Mouse (Mus musculus) spleen, postnatal 10 days (tissue): ENCODE data around the gene Ccdc97.

Experiments
- DNase-seq, 2 experiments: peaks; one replicate each; pipeline ENCODE4 v3.0.0; 2021 to 2022; ENCODE audit warnings: low spot score in 2 of 2

Ccdc97 gene

DNA sequence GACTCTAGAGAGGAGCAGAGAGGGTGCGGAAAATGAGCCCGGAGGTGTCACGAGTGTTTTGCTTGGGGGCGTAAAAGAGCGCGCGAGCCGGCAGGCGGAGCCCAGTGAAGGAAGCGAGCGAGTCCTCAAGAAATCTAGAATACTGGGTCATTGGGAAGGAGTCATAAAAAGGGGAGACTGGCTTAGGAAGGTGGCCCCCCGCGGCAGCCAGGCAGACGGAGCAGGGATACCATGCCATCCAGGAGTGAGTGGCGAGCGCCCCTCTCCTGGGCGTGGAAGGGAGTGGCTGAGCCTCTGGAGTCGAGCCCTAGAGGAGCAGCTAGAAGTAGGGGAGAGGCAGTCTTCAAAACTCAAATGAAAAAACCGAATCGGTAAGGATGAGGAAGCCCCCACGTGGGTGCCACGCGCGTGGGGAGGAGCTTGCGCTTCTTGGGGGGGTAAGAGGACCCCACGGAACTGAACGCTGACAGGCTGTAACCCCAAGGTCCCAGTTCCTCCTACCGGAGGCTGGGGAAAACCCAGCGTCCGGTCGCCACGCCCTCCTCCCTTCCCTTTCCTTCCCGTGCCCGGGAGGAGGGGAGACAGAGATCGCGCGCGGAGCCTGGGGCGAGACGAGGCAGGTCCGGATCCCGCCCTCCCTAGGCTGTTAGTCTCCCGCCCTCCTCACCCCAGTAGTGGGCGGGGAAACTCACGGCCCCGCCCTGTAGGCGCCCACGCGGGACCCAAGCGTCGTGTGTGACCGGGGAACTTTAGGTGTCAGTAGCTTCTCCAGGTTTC, 29.9 kb downstream of the Ccdc97 start:
- peak; percentile 76 to 86 for DNase-seq

DNA sequence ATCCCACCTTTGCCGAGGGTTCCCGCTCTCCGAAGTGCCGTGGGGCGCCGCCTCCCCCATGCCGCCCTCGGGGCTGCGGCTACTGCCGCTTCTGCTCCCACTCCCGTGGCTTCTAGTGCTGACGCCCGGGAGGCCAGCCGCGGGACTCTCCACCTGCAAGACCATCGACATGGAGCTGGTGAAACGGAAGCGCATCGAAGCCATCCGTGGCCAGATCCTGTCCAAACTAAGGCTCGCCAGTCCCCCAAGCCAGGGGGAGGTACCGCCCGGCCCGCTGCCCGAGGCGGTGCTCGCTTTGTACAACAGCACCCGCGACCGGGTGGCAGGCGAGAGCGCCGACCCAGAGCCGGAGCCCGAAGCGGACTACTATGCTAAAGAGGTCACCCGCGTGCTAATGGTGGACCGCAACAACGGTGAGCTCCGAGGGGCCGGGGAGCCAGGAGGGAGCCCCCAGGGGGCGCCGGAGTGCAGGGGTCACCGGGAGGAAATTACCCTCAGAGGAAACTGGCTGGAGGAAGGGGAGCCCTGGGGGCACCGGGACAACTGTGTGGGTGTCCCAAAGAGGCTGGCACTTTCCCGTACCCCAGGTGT, 31.0 kb downstream of the Ccdc97 start:
- DNase-seq, result peak; percentile 81 to 85

DNA sequence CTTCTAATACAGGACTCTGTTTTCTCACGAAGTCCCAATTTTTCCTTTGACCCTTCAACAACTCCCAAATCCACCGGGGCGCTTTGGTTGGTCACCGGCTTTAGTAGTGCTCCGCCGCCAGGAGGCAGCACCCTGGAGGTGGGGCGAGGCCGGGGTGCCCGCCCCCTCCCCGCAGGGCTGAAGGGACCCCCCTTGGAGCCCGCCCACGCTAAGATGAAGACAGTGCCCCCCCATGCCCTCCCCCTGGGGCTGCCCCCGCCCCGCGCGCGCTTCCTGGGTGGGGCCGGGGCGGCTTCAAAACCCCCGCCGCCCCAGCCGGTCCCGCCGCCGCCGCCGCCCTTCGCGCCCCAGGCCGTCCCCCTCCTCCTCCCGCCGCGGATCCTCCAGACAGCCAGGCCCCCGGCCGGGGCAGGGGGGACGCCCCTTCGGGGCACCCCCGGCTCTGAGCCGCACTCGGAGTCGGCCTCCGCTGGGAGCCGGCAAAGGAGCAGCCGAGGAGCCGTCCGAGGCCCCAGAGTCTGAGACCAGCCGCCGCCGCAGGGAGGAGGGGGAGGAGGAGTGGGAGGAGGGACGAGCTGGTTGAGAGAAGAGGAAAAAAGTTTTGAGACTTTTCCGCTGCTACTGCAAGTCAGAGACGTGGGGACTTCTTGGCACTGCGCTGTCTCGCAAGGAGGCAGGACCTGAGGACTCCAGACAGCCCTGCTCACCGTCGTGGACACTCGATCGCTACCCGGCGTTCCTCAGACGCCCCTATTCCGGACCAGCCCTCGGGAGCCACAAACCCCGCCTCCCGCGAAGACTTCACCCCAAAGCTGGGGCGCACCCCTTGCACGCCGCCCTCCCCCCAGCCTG, 32.0 kb downstream of the Ccdc97 start, which contains the start of gene Tgfb1:
Gene Tgfb1 (plus strand): TSS at position 323 of the 852 bp plus-strand sequence.
- DNase-seq, result peak; percentile 87 to 91

DNA sequence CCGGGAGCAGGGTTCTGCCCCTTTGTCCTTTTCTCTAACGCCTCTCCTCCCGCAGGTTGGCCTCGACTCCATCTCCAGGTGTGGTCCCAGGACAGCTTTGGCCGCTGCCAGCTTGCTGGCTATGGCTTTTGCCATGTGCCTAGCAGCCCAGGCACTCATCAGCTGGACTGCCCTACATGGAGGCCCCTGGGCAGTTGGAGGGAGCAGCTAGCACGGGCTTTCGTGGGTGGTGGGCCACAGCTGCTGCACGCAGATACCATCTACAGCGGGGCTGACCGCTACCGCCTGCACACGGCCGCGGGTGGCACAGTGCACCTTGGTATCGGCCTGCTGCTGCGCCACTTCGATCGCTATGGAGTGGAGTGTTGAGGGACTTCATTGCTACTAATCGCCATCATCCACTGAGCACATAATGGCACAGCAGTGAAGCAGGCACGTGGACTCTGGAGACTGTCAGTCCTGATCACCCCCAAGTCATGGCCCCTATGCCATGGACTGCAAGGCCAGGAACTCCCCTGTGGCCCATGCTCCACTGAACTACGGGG, 32.9 kb downstream of the Ccdc97 start:
- peak in 1 of 2 experiments; percentile 40 for DNase-seq

DNA sequence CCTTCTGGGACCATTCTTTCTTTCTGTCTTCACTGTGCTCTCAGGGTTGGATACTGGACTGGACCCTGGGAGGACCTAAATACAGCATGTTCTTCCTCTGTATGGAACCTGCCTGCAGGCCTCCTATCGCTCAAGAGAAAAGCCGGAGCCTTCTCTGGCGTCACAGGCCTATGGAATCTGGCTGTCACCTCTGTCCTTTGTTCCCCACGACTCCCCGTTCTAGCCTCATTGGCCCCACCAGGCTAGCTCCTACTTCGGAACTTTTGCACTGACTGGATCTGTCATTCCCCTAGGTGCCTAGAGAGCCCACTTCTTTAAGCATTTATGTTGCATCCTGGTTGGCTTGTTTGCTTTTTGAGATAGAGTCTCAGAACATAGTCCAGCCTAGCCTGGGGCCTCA, 34.2 kb downstream of the Ccdc97 start:
- DNase-seq, result no peak

DNA sequence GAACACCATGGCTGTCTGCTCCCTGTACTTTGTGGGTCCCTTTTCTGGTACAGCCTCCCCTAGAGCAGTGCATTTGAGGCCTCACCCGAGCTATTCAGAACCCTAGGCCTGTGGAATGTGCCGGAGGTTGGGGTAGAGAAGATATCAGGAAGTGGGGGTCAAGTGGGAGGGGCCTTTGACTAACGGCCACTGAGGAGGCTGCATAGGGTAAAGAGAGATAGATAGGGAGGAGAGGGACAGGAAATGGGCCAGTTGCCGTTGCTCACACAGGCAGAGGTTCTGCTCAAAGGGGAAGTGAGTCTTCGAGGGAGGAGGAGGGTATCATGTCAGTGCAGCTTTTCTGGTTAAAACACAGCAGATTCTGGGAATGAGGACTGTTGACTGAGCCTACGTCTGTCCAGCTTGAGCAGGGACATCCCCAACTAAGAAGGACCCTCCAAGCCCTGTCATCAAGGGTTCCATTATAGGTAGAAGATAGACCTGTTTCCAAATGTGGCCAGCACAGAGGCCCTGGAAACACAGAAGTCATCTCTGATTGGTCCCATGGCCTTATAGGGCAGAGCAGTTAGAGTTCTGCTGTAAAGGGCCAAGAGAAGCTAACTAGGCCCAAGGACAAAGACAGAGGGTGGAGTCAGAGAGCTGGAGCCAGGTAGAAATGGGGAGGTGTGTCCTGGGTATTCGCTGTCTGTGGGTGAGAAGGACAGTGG, 35.3 kb downstream of the Ccdc97 start:
- DNase-seq, result peak; percentile 38 to 74

DNA sequence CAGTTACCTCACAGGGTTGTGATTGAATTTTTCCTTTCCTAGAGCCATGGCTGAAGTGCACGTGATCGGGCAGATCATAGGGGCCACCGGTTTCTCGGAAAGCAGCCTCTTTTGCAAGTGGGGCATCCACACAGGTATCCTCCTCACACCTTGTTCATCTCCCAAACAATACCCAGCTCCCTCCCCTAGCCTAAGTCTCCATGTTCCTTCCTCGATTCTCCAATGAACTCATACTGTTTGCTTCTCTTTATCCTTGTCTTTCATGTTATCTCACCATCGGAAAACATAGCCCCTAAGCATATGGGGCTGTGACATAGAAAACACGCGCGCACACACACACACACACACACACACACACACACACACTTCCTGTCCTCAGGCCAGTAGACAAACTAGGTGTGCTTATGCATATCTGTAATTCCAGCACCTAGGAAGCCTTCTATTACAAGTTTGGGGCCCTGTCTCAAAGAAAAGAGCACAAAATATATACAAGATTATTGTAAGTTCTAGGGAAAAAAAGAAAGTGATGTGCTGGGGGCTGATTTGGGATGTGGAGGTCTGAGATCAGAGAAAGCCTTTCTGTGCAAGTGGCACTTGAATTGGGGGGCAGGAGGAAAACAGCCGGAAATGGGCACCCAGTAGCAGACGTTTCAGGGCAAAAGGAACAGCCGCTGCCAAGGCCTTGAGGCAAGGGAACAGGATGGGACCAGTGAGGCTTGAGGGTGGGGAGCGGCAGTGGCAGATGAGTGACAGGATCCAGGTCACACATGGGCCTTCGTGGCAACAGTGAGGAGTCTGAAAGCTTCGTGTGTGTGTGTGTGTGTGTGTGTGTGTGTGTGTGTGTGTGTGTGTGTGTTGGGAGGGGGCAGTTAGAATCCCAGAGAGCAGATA, 37.3 kb downstream of the Ccdc97 start:
- peak in 1 of 2 experiments; percentile 47 for DNase-seq

DNA sequence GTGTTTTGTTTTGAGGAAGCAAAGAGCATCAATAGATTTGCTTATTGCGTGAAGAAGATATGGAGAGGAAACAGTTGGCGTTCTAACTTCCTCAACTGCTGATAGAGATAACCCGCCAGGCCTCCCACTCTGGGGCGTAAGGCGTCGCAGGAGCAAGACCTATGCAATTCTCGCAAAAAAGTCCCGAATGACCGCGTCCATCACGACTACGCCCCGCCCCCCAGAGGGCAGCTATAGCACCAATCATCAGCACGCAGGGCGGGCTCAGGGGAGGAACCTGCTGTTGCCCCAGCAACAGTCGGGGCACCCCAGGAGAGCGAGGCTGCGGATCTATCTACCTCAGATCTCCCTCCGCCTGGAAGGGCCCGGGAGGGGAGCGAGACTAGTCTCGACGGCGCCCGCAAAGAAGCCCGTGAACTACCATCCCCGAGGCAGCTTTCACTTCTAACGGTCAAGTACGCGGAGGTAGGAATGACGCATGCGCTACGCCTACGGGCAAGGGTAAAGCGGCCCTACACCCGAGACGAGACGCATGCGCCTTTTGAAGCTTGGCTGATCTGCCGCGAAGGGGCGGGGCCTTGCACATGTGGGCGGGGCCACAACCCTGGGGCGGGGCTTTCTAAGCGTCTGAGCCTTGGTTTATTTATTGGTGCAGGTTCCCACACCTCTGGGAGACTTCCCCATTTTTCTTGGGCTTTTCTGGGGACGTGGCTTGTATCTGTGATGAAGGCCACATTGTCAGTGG, 38.2 kb downstream of the Ccdc97 start, which contains the start of gene B9d2:
Gene B9d2 (plus strand): TSS at position 267 of the 745 bp plus-strand sequence.
- peak; percentile 99 to 100 for DNase-seq

DNA sequence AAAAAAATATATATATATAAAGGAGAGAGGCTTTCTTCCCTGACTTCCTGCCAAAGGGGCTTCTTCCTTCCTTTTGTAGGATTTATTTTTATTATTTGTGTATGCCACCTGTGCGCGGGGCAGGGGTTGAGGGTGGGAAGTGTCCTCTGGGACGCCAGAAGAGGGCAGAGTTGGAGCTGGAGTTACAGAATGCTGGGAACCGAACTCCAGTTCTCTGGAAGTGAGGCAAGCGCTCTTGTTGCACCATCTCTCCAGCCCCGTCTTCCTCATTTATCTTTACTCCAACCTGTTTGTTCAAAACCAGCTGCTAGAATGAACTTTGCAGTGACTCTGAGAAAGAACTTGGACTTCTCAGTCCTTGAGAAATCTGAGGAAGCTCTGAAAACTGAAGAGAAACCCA, 38.9 kb downstream of the Ccdc97 start:
- peak in 1 of 2 experiments; percentile 46 for DNase-seq

DNA sequence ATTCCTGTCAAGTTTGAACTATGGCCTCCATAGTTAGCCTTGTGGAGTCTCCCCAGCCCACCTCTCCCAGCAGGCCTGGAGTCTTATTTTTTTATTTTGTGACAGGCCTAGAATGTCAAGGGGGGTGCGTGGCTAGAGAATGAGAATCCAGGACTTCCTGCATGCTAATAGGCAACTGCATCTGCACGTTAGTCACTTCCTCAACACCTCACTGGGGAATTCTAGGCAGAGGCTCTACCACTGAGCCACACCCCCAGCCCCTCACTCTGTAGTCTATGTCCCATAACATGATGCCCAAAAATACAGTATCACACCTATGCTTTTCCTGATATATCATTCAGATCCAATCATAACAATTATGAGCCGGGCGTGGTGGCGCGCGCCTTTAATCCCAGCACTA, 41.9 kb downstream of the Ccdc97 start:
- no peak for DNase-seq

DNA sequence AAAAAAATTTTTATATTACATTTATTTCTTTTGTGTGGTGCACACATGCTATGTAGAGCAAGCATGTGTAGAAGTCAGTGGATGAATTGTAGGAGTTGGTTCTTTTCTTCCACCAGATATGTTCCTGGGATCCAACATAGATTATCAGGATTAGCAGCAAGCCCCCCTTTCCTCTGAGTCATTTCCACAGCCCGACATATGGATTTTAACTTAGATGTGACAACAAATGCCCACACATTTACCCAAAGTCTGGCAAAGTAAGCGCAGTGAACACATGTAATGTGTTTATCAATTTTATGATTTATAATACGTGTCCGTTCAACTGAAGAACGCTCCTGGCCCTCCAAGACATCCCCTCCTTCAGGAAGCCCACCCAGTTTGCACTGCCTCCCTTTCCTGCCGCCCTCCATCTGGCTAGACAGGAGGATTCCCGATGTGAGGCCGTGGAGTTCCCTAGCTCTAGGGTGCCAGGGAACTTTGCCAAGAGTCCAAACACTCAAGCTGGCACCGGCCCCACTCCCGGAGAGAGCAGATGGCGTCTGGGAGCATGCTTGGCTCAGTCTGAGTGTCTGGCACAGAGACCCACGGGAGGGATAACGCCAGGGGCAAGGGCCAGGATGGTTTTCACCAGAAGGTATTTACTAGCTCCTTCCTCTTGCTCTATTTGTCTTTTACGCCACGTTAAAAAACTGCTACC, 42.7 kb downstream of the Ccdc97 start:
- DNase-seq, result no peak

DNA sequence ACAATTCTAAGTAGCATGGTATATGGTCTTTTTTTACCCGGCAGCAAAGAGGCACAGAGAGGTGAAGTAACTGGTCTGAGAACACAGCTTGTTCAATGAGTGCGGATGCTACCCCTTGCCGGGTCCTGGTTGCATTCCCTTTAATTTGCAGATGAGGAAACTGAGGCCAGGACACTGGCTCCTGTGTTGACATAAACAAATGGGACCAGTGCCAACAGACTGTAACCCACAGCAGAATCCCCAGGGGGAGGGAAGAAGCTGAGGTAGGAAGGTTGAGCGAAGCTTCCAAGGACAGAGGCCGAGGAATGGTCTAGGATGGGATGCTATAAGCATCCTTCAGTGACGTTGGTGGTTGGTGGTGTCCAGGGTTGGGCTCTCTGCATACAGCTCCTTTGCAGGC, 43.5 kb downstream of the Ccdc97 start:
- DNase-seq, result no peak

DNA sequence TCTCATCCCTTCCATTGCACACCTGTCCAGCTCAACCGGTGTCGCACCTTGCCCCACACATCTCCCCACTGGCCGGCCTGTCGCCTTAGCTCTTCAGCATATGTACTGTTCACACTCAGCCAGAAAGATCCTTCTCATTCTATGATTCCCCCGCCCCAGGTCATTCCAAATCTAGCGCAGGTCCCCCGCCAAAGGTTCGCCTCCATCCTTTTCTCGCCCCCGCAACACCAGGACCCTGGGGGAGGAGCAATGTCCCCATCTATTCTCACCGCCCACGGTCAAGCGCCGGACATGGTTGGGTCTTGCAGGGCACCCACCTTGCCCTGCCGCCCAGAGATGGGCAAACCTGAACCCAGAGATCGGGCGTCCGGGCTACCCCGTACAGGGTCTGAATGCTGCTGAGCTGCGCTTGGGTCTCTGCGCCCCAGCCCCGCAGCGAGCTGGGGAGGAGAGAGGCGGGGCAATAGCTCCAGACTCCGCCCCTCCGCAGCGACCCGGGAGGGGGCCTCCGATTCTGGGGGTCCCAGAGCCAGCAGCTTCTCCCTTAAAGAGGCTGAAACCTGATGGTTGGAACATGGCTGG, 44.1 kb downstream of the Ccdc97 start, which contains the start of gene Tmem91:
Gene Tmem91 (minus strand): TSS at position 448 of the 582 bp plus-strand sequence.
- no peak for DNase-seq

DNA sequence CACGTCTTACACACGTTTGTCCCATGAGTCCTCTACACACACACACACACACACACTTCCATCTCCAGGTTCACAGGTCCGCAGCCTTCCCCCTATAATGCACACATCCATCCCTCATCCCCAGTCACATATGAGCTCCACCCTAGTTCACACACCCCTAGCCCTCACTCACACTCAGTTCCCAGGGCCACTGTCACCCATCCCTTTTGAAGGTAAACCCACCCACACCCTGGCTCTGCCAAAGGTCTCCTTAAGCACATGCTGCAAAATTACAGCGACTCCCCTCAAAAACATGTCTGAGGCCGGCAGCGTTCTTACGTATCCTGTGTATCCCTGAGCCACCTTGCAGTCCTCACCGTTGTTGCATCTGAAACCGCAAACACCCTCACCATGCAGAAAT, 44.6 kb downstream of the Ccdc97 start:
- DNase-seq, result no peak

DNA sequence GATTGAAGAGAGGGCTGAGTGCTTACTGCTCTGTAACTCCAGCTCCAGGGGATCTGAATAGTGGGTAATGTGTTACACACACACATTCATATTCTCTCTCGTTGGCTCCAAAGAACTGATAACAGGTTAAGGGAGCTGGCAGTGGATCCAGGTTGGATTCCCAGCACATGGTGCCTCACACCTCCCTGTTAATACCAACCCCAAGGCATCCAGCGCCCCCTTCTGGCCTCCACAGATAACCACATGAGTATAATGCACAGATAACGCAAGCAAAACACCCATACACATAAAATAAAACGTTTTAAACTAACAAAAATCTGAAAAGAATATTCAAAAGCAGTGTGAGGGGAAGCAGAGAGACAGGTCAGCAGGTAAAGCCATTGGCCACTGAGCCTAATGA, 46.4 kb downstream of the Ccdc97 start:
- DNase-seq, result no peak

DNA sequence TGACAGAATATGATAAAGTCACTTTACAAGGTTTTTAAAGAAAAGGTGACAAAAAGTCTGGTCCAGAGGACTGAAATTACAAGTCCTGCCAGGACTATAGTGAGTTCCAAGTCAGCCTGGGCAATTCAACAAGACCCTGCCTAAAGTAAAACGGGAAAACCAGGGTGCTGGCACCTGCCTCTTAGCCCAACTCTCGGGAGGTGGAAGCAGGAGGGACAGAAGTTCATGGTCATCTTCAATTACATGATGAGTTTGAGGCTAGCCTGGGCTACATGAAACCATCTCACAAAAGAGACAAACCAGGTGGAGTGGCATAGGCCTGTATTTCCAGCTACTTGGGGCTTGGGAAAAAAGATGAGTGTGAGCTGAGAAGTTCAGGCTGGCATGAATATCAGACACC, 47.2 kb downstream of the Ccdc97 start:
- DNase-seq, result no peak

DNA sequence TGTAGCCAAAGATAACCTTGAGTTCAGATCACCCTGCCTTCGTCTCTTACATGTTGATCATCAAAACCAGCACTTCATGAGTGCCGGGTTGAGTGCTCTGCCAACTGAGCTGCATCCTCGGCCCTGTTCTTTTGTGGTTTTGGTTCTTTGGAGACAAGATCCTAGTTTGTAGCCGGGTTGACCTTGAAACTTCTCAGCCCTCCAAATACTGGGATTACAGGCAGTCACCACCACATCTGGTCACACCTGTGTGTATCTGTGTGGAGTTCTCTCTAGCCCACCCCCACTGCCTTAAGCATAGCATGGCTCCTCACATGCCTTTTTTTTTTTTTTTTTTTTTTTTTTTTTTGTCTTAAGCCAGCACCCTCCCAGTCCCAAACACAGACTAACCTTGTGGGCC, 48.8 kb downstream of the Ccdc97 start:
- no peak for DNase-seq

DNA sequence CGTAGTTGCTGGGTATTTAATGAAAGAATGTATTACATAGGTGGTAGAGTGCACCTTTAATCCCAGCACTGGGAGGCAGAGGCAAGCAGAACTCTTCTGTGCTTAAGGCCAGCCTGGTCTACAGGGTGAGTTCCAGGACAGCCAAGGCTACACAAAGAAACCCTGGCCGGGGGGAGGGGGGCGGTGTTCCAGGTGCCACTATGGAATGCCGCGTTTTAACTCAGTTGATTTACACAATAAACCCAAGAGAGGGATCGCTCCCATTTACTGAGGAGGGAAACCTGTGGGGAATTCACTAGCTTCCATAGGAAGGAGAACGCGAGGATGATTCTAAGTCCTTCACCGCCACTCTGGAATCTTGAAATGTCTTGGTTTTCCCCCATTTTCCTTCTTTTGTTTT, 49.3 kb downstream of the Ccdc97 start:
- DNase-seq, result no peak

DNA sequence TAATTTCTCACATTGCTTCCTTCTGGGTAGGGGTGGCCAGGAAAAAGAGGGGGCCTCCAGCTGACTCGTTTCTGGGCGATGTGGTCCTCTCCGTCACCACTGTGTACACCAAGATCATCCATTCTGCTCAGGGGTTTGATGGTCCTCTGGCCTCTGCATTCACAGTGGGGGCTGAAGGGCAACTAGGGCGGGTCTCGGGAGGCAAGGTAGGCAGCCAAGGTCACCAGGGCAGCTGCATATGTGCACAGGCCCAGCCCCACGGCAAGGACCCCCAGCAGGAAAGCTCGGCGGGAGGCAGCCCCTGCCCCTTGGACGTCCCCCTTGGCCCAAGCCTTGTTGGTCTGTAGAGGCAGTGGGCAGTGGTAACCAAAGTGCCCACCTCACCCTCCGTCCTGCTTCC, 49.7 kb downstream of the Ccdc97 start:
- no peak for DNase-seq
